Mouse (Mus musculus): ENCODE measurements around the gene Slc38a1. TPM values are rescaled to one million over a fixed set of nuclear protein-coding genes. Genes with fewer than 3 reads are reported as not detected.

Slc38a1 gene
- polyA plus RNA-seq, 1 experiment from 2014 or later: 120 TPM

GRCm38 (mm10) chr15:96568271-96568982, 74.3 kb downstream of the Slc38a1 start:
- no peak overlapping the region for H3K27ac ChIP-seq (replicated peaks)
- DNase-seq (ENCODE audit: low spot score): no peak
- H3K36me3 ChIP-seq (replicated peaks): peaks cover 6% of the 10 kb centered on the region
- WGBS: 84% methylated on average over 13 of the region's 13 CpGs
- H3K4me1 ChIP-seq: peaks cover 11% of the 10 kb centered on the region
- H3K27me3 ChIP-seq (replicated peaks; ENCODE audit: low read depth, poor library complexity, severe bottlenecking): no peaks in the 10 kb centered on the region
- no peaks in the 10 kb centered on the region for H3K9me3 ChIP-seq
- H3K4me3 ChIP-seq: no peak overlapping the region

- DNase-seq (ENCODE audit: low spot score): peak; percentile 83
- Histone ChIP-seq H3K36me3 (replicated peaks) (no peaks in the 10 kb centered on the region), H3K4me1 (peaks cover 11% of the 10 kb centered on the region), H3K27me3 (replicated peaks; ENCODE audit: low read depth, poor library complexity, severe bottlenecking) (no peaks in the 10 kb centered on the region), H3K27ac (replicated peaks) (peak overlapping the region; percentile 74), H3K9me3 (no peaks in the 10 kb centered on the region), H3K4me3 (peak overlapping the region; percentile 62)
- WGBS: 9% methylated on average over 14 of the region's 14 CpGs
Measured at GRCm38 (mm10) chr15:96566850-96567271, 75.9 kb downstream of the Slc38a1 start.

- Histone ChIP-seq H3K9me3 (no peaks in the 10 kb centered on the region), H3K27ac (replicated peaks) (no peak overlapping the region), H3K4me3 (no peak overlapping the region), H3K36me3 (replicated peaks) (no peaks in the 10 kb centered on the region), H3K4me1 (peaks cover 11% of the 10 kb centered on the region), H3K27me3 (replicated peaks; ENCODE audit: low read depth, poor library complexity, severe bottlenecking) (no peaks in the 10 kb centered on the region)
- WGBS: 69% methylated on average over 1 of the region's 1 CpGs
- no peak for DNase-seq (ENCODE audit: low spot score)
Measured at GRCm38 (mm10) chr15:96563852-96564251, 78.9 kb downstream of the Slc38a1 start.

GRCm38 (mm10) chr15:96562521-96562920, 80.2 kb downstream of the Slc38a1 start:
- WGBS: 95% methylated on average over 5 of the region's 5 CpGs
- no peak for DNase-seq (ENCODE audit: low spot score)

GRCm38 (mm10) chr15:96560576-96561298, 82.0 kb downstream of the Slc38a1 start:
- Histone ChIP-seq H3K27ac (replicated peaks) (no peak overlapping the region), H3K27me3 (replicated peaks; ENCODE audit: low read depth, poor library complexity, severe bottlenecking) (no peaks in the 10 kb centered on the region), H3K9me3 (no peaks in the 10 kb centered on the region), H3K4me1 (no peaks in the 10 kb centered on the region), H3K36me3 (replicated peaks) (no peaks in the 10 kb centered on the region), H3K4me3 (no peak overlapping the region)
- no peak for DNase-seq (ENCODE audit: low spot score)
- 94% methylated on average over 14 of the region's 14 CpGs for WGBS

More at GRCm38 (mm10) chr15:96562521-96562920, 80.2 kb downstream of the Slc38a1 start:
- Histone ChIP-seq H3K27ac (replicated peaks) (no peak overlapping the region), H3K27me3 (replicated peaks; ENCODE audit: low read depth, poor library complexity, severe bottlenecking) (no peaks in the 10 kb centered on the region), H3K9me3 (no peaks in the 10 kb centered on the region), H3K4me3 (no peak overlapping the region), H3K36me3 (replicated peaks) (no peaks in the 10 kb centered on the region), H3K4me1 (peaks cover 11% of the 10 kb centered on the region)

- WGBS: 63% methylated on average over 9 of the region's 9 CpGs
Measured at GRCm38 (mm10) chr15:96551569-96552380, 90.9 kb downstream of the Slc38a1 start.

GRCm38 (mm10) chr15:96551107-96551506, 91.6 kb downstream of the Slc38a1 start:
- Histone ChIP-seq H3K27ac (replicated peaks) (no peak overlapping the region), H3K27me3 (replicated peaks; ENCODE audit: low read depth, poor library complexity, severe bottlenecking) (no peaks in the 10 kb centered on the region), H3K9me3 (no peaks in the 10 kb centered on the region), H3K4me1 (peaks cover 8% of the 10 kb centered on the region; the same call in 1 of the 2 replicates), H3K4me3 (no peak overlapping the region), H3K36me3 (replicated peaks) (no peaks in the 10 kb centered on the region)
- WGBS: 89% methylated on average over 8 of the region's 8 CpGs
- DNase-seq (ENCODE audit: low spot score): no peak

More at GRCm38 (mm10) chr15:96551569-96552380, 90.9 kb downstream of the Slc38a1 start:
- Histone ChIP-seq H3K4me3 (no peak overlapping the region), H3K4me1 (peaks cover 8% of the 10 kb centered on the region; the same call in 1 of the 2 replicates), H3K27ac (replicated peaks) (no peak overlapping the region), H3K36me3 (replicated peaks) (no peaks in the 10 kb centered on the region), H3K27me3 (replicated peaks; ENCODE audit: low read depth, poor library complexity, severe bottlenecking) (no peaks in the 10 kb centered on the region), H3K9me3 (no peaks in the 10 kb centered on the region)
- peak; percentile 49 for DNase-seq (ENCODE audit: low spot score)

GRCm38 (mm10) chr15:96548363-96548762, 94.3 kb downstream of the Slc38a1 start:
- WGBS: 87% methylated on average over 9 of the region's 9 CpGs
- no peak overlapping the region for H3K4me3 ChIP-seq
- H3K27me3 ChIP-seq (replicated peaks; ENCODE audit: low read depth, poor library complexity, severe bottlenecking): no peaks in the 10 kb centered on the region
- H3K9me3 ChIP-seq: no peaks in the 10 kb centered on the region
- peaks cover 8% of the 10 kb centered on the region; the same call in 1 of the 2 replicates for H3K4me1 ChIP-seq
- DNase-seq (ENCODE audit: low spot score): no peak
- no peaks in the 10 kb centered on the region for H3K36me3 ChIP-seq (replicated peaks)
- H3K27ac ChIP-seq (replicated peaks): no peak overlapping the region

GRCm38 (mm10) chr15:96547256-96548195, 95.2 kb downstream of the Slc38a1 start:
- 75% methylated on average over 21 of the region's 21 CpGs for WGBS
- DNase-seq (ENCODE audit: low spot score): no peak
- no peak overlapping the region for H3K27ac ChIP-seq (replicated peaks)
- no peaks in the 10 kb centered on the region for H3K9me3 ChIP-seq
- H3K36me3 ChIP-seq (replicated peaks): no peaks in the 10 kb centered on the region
- H3K4me1 ChIP-seq: peaks cover 8% of the 10 kb centered on the region; the same call in 1 of the 2 replicates
- H3K27me3 ChIP-seq (replicated peaks; ENCODE audit: low read depth, poor library complexity, severe bottlenecking): no peaks in the 10 kb centered on the region
- no peak overlapping the region for H3K4me3 ChIP-seq

GRCm38 (mm10) chr15:96543181-96543828, 99.4 kb downstream of the Slc38a1 start:
- 5% methylated on average over 24 of the region's 24 CpGs for whole genome bisulfite sequencing

GRCm38 (mm10) chr15:96542135-96542534, 100.6 kb downstream of the Slc38a1 start:
- H3K36me3 ChIP-seq (replicated peaks): no peaks in the 10 kb centered on the region

More at GRCm38 (mm10) chr15:96543181-96543828, 99.4 kb downstream of the Slc38a1 start:
- no peaks in the 10 kb centered on the region for H3K27me3 ChIP-seq (replicated peaks; ENCODE audit: low read depth, poor library complexity, severe bottlenecking)
- H3K4me1 ChIP-seq: peaks cover 8% of the 10 kb centered on the region; the same call in 1 of the 2 replicates
- peak overlapping the region; percentile 67; the same call in 1 of the 2 replicates for H3K27ac ChIP-seq (replicated peaks)
- peak; percentile 81 for DNase-seq (ENCODE audit: low spot score)
- no peaks in the 10 kb centered on the region for H3K9me3 ChIP-seq
- no peaks in the 10 kb centered on the region for H3K36me3 ChIP-seq (replicated peaks)
- H3K4me3 ChIP-seq: peak overlapping the region; percentile 55

More at GRCm38 (mm10) chr15:96542135-96542534, 100.6 kb downstream of the Slc38a1 start:
- Histone ChIP-seq H3K27me3 (replicated peaks; ENCODE audit: low read depth, poor library complexity, severe bottlenecking) (no peaks in the 10 kb centered on the region), H3K4me1 (no peaks in the 10 kb centered on the region), H3K4me3 (no peak overlapping the region), H3K9me3 (no peaks in the 10 kb centered on the region), H3K27ac (replicated peaks) (no peak overlapping the region)
- DNase-seq (ENCODE audit: low spot score): no peak
- WGBS: 79% methylated on average over 8 of the region's 8 CpGs
